Mouse (Mus musculus) brain, embryonic 14.5 days (tissue): Measurements from ENCODE around the gene Trim72. TPM values are rescaled to one million over a fixed set of nuclear protein-coding genes. Genes with fewer than 3 reads are reported as not detected.

Experiments
- DNase-seq: peaks from one replicate; pipeline ENCODE4 v3.0.0-alpha.2; 2011; ENCODE audit warnings: low read depth
- CTCF ChIP-seq: fragments of 200-500 bp; IDR thresholded peaks from 2 replicates; pipeline ENCODE4 v1.5.1; 2012; ENCODE audit warnings: inconsistent platforms, mild to moderate bottlenecking, moderate library complexity, borderline replicate concordance; ENCODE audit not compliant: insufficient read depth, insufficient read length; ENCODE audit errors: extremely low read depth
- POLR2A ChIP-seq: fragments of 200-500 bp; IDR thresholded peaks from 2 replicates; pipeline ENCODE4 v1.6.1; 2012; ENCODE audit warnings: mild to moderate bottlenecking, inconsistent platforms, borderline replicate concordance; ENCODE audit not compliant: poor library complexity, insufficient read depth, insufficient read length, severe bottlenecking; ENCODE audit errors: extremely low read depth
- polyA plus RNA-seq: library from polyadenylated mRNA; depleted of rRNA; stranded (reverse); fragments of >200 nt; gene quantifications from 2 replicates; pipeline ENCODE4 v1.2.3, GENCODE M21; 2012; rRNA removed

The Trim72 gene
- polyA plus RNA-seq = 0.92 and 1.0 TPM in 2 replicates

DNA sequence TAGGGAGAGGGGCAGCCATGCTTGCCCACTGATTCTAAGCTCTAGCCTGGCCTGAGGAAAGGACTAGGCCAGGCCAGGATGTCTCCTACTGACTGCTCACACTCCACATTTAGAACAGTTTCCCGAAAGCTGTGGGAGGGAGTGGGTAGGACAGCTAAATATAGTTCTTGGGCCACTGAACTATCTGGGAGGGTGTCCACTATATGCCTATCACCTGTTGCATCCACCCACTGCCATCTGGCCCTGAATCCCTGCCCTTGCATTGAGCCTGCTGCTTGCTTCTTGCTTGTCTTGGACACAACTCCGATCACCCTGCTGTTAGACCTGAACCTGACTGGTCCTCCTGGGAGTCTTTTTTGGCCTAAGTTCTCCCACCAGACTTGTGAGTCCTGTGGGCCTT is at the start of gene Trim72:
TSS of gene Trim72 (plus strand) at position 262 of the 400 bp plus-strand sequence.
- no peak for TF ChIP-seq CTCF
- TF ChIP-seq POLR2A = no peak
- DNase-seq = no peak

- DNase-seq = no peak
- no peak for TF ChIP-seq POLR2A
- no peak for TF ChIP-seq CTCF
Measured at GRCm38 (mm10) chr7:127959364-127959763, 44.4 kb upstream of the Trim72 start.

- no peak for TF ChIP-seq CTCF
- no peak for TF ChIP-seq POLR2A
- DNase-seq = no peak
Measured at GRCm38 (mm10) chr7:127966371-127966918, 37.3 kb upstream of the Trim72 start.

DNA sequence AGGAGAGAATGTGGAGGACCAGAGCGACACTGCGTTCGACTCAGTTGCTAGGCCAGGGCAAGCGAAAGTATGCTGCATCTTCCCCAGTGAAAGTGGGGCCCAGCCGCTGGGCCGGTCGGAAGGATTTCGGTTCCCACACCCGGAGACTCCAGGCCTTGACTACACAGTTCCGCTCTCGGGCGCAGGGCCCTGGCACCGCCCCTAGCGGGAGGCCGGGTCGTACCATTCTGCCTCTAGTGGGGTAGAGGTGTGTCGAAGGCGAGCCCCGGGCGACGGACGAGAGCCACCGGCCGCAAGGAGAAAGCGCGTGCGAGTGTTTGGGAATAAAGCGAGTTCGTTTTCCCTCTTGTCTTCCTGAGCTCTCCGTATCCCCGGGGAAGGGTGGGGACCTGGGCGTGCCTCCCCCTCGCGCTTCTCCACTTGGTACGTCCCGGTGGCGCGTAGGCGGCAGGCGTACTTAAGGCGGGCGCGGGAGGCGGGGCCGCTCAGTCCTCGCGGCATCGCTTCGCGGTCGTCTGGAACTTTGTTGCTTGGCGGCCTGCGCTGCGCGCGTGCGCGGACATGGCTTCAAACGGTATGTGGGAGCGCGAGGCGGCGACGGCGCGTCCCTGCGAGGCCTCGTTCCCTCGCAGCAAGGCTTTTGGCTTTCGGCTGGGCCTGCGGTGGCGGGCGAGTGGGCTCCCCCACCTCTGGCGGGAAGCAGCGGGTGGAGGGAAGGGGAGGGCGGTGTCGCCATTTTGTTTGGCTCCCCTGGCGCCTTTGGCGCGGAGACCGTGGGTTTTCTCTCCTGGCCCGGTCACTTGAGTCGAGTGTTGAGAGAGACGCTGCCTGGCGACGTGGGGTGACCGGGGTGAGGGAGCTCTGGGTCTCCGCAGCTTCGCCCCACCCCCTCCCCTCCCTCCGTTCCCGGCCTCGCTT is 36.5 kb upstream of the Trim72 start, which contains the start of gene Fus:
TSS of gene Fus (plus strand) at position 454 of the 918 bp plus-strand sequence.
- peak; percentile 97 for DNase-seq

DNA sequence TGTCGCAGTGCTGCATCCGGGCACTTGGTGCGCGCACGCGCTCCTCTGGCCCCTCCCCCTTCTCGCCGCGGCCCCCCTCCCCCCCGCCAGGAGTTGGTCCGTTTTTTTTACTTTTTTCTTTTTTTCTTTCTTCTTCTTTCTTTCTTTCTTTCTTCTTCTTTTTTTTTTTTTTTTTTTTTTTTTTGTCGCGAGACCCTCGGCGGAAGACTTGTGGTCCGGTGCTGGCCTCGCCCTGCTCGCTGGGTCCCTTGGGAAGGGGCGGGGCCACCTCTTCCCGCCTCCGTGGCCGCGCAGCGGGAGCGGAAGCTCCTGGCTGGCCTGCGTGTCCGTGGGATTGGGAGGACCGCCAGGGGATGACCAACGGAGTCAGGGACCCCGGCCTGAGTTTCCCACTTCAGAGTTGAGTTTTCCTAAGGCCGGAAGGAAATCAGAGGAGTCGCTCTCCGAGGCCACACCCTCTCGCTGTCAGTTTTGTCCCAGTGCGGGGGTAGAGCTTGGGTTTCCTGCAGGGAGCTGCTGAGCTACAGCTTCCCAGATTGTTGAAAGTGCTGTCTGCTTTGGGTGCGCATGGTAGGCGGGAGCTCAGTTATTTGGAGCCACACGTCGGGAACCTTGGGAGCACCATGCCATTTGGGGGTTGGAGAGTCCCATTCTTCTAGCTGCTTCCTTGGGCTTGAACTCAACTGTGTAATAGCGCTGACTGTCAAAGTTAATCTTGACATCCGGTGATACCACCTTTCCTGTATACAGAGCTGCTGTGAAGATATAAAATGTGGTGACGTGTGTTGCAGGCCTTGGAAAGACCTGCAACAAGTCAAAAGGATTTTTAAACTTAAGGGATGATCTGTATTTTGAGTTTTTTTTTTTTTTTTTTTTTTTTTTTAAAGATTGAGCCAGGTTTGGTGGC is 35.6 kb upstream of the Trim72 start:
- DNase-seq = peak; percentile 89
- TF ChIP-seq CTCF (no peak), POLR2A (no peak)

More for the DNA sequence above, 36.5 kb upstream of the Trim72 start, which contains the start of gene Fus:
- TF ChIP-seq CTCF = no peak
- TF ChIP-seq POLR2A = peak; percentile 100

DNA sequence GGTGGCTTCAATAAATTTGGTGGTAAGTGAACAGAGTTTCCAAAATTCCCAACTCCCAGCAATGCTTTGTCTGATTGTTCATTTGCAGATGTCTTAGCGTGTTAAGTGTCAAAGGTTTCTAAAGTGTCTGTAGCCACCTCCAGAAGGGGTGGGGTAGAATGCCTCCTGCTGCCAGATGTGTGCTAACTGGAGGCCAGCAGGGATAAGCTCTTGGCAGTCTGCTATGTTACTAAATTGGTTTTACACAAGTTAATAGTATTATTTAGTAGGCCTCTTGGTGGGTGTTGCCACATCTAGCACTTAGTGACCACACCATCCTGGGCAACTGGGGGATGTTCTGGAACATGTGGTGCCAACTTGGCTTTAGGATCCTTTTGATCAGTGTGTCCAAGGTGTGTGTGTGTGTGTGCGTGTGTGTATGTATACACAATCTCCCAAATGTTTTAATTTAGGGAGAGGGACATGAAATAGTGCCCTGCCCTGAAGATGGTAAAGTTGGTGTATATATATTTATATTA is 29.3 kb upstream of the Trim72 start:
- DNase-seq = no peak
- TF ChIP-seq POLR2A = no peak
- no peak for TF ChIP-seq CTCF

- TF ChIP-seq CTCF (no peak), POLR2A (no peak)
- DNase-seq = no peak
Measured at GRCm38 (mm10) chr7:127978856-127979255, 24.9 kb upstream of the Trim72 start.

GRCm38 (mm10) chr7:127980606-127981005 is 23.1 kb upstream of the Trim72 start:
- TF ChIP-seq POLR2A (no peak), CTCF (no peak)
- no peak for DNase-seq

DNA sequence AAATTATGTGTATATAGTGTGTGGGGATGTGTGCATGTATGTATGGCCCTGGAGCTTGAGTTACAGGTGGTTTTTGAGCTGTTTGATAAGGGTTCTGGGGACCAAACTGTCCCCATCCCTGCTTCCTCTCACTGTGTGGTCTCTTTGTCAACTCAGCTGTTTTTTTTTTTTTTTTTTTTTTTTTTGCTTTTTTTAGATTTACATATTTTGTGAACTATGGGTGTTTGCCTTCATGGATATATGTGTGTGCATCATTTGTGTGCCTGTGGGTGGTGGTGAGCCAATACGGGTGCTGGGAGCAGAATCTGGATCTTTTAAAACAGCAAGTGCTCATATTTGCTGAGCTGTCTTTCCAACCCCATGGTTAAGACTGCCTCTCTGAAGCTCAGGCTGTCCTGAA is 14.8 kb upstream of the Trim72 start:
- DNase-seq = no peak
- no peak for TF ChIP-seq CTCF
- TF ChIP-seq POLR2A = no peak

- TF ChIP-seq CTCF = peak; percentile 66
- TF ChIP-seq POLR2A = no peak
- DNase-seq = peak; percentile 78
Measured at GRCm38 (mm10) chr7:127991643-127992487, 11.9 kb upstream of the Trim72 start.

- no peak for DNase-seq
- TF ChIP-seq CTCF (no peak), POLR2A (no peak)
Measured at GRCm38 (mm10) chr7:127992488-127993340, 11.0 kb upstream of the Trim72 start.
